Mouse (Mus musculus): ENCODE data around the gene Bend6.
"Not testable (repeated sequence)": the region's sequence is repeated elsewhere in the genome, so short reads cannot be mapped to it uniquely, and the experiment has no call there.

Gene Bend6

DNA sequence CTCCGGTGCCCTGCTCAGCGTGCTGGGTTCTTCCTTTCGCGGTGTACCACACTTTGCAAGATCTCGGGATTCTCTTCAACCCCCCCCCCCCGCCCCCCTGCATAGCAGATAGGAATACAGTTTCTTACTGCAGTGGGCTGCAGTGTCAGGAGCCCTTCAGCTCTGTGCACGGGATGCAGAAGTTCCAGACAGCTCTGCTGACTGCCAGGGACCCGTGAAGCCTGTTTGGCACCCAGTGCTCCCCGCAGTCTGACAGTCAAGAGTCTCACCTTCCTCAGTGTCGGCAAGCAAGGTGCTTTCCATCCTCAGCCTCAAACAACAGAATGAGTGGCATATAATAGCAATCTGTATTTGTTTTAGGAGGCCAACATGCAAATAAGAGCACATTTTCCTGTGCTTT lies 1.4 kb downstream of the Bend6 start:
- no peak for DNase-seq

DNA sequence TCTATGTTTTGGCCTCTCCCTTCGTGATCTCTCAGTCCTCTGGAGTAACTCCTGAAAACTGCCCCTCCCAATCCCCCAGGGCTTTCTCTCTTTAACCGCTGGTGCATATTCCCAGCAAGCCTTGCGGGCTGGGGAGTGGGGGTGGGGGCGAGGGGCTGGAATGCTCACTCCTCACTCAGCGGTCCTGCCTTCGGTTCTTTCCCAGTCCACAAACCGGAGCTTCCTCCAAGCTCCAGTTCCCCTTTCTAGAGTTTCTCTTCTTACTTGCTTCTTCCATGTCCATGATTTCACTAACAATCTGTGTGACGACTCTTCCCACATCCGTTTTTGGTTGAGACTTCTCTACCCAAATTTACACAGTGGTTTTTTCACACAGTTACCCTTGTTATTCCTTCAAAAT lies 4.0 kb downstream of the Bend6 start:
- DNase-seq = peak in 1 of 2 experiments; percentile 19

DNA sequence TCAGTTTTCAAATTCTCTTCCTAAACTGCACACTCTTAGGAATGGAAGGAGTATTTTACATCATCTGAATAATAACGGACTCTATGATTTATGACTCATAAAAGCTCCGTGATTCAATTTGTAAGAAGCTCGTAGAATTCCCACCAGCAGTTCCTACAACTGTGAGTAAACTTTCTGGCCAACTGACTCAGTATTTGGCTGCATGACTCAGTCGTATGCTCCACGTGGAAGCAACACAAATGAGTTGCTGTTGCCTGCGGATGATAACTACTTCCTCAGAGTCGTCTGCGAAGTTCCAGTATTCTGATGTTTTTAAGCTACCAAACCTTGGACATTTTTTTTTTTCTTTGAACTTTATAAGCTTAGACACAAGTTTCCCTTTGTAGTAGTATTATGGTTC lies 7.4 kb downstream of the Bend6 start:
- DNase-seq = no peak

DNA sequence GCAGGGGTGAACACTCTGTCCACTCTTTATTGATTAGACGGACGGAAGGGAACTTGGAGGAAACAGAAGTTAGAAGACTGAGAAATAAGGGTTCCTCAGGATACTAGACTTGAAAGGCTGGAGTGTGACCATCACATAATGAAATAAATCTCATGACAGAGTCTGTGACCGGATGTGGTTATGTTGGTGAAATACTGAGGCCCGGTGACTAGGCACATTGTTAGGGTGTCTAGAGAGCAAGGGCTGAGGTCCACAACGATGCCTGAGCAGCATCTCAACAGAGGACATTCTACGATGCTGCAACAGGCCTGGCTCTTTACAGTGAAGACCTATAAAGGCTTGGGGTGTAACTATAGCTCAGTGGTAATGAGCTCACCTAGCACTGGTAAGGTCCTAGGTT lies 9.2 kb downstream of the Bend6 start:
- DNase-seq = peak in 1 of 2 experiments; percentile 31

DNA sequence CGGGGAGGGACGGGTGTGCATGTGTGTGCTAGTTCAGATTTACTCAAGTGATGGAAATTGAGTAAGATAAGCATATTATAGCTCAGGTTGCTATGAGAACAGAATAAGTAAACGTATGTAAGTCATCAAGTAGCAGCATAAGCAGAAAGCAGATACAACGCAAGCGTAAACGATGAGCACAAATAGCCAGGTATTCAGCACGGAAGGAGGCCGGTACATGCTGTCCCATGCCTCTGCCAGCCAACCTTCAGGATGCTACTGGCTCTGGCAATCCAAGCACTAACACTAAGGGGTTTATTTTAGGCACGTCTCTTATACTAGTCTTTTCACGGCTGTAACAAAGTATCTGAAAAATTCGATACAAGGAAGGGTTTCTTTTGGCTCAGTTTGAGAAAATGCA lies 10.2 kb downstream of the Bend6 start:
- DNase-seq = no peak

DNA sequence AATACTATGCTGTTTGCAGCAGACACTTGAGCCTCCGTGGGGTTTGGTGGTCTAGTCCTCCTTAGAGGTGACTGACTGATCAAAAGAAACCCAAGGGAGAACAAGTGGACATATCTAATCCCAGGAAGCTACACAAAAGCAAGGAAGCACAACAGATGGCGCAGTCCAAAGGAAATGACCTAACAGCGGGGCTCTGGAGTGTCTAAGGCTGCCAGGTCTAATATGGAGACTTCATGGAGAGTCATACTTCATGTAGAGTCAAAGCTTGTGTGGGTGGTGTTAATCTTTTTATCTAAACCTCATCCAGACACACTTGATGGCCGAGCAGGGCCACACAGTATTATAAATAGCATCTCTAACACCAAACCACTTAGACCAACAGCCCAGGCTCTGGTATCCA lies 10.9 kb downstream of the Bend6 start:
- DNase-seq = no peak

DNA sequence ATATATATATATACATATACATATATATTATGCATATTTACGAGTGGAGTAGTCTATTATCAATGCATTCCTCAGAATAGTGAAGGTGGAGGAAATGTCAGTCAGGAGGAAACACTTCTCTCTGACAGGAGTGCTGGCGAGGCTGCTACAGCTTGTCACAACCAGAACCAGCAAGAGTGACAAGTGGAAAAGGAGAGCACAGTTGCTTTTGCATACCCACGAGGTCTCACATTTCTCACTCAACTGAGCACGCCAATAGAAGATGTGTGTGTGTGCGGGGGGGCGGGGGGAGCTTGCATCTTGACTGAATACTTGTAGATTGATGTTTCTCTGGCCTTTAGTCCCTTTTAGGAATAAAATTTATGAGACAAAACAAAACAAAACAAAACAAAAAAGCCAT lies 11.5 kb downstream of the Bend6 start:
- DNase-seq = no peak

DNA sequence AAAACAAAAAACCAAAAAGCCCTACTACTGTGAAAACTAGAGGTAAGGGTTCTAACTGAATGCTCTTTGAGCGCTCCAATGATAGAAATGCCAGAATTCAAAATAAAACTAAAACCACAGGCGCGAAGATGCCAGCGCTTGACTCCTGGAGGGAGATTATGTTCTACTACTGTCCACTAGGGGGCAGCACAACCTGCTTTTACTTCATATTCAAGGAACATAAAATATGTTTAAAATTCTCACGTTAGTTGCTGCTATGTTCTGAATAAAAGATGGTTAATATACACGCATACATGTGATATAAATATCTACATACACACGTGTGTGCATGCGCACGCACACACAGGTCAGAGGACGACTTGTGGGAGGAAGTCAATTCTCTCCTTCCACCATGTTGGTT lies 14.8 kb downstream of the Bend6 start:
- DNase-seq = peak in 1 of 2 experiments; percentile 57

DNA sequence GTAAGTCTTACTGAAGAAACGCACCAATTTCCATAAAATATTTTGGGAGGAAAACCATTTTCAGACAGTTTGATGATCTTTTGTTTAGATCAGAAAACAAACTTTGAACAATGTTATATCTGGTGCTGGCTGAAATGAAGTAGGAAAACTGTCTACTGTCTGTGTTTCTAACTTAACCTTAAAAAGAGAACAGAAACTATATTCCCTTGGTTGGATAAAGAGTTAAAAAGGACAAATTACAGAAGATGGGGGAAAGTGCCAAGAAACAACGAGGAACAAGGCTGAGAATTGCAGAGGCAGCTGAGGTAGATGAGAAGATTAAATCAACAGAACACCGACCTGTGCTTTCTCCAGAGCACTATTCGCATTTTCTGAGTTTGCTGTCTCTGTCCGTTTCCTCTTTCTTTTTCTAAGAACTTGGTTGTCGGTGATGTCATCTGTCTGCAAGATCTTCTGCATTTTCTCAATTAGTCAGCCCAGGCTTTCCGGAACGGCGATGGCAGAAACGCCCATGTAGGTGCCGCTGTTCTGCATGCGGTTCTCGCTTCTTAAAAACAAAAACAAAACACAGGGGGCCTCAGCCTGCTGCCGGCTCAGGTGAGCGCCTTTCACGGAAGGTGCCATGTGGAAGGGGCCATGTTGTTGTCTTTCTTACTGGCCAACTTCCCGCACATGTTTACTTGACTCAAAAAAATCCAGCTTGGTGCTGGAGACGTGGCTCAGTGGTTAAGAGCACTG lies 24.3 kb downstream of the Bend6 start:
- DNase-seq = peak; percentile 35 to 55

DNA sequence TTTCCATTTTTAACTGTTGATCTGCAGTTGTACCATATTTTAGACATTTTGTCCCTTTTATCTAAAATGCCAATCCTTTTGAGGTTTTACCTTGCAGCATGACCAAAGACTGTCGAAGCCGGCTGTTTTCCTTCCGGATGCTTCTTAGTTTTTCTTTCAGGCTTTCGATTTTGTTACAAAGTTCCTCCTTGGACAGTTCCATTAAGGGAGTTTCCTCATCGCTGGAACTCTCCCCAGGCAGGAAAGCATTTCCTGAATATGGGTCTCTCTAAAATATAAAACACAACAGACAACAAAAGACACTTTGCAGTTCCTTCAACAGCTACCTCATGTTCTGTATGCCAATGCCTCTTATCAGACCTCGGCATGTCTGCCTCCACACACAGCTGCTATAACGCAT lies 29.4 kb downstream of the Bend6 start:
- DNase-seq = no peak

DNA sequence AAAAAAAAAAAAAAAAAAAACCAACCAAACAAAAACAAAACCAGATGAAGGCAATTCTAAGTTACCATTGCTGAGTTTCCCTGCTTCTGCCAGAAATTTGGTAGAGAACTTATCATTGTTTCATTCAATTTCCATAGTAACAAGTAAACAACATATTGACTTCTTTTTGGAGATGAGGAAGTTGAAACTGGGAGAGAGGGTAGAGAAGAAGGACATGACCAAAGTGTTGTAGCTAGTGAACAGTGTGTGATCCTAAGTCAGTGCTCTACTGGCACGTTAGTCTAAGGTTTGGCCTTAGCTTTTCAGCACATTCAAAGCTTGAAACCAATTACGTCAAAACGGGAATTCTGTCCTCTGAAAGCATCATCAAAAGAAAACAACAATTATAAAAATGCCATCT lies 31.2 kb downstream of the Bend6 start:
- no peak for DNase-seq

DNA sequence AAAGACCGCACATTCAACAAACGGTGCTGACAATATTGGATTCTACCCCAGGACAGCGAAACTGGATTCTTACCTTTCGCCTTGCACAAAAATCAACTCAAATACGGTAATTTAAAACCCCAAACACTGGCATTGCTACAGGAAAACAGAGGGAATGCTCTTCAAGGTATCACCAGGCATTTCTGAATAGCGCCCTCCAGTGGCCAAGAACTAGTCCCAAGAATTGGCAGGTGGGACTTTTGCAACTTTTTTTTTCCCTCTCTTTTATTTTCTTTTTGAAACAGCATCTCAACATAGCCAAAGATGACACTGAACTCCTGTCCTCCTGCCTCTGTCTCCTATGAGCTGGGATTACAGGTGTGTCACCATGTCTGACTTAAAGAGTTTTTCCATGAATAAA lies 31.9 kb downstream of the Bend6 start:
- DNase-seq = peak in 1 of 2 experiments; percentile 14

DNA sequence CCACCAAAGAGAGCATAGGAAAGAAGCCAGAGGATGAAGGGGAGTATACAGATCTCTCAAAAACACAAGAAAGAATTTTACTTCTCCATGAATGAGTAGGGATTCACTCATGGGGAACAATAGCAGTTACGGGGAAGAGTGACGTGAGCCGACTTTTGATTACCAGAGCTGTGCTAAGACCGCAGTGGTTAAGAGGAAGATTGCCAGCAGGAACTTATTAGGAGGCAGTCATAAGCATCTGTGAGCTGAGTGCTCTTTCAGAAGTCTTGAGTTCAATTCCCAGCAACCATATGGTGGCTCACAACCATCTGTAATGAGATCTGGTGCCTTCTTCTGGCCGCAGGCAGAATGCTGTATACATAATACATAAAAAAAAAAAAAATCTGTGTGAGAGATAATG lies 34.1 kb downstream of the Bend6 start:
- no peak for DNase-seq

DNA sequence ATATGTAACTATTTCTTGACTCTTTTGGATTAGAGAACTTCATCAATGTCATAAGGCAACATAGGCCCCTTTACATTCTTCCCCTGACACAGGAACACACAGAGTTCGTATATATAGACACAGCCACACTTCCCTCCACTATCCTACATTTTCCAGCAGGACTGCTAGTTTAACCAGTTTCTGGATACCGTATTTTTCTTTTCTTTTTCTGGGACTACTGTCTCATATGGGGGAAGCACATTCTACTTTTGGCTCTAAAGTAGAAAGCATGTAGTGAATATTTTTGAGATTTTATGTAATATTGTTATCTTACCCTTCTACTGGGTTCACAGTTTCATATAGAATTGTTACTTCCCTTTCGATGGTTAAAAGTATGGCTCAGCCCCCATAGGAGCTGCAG lies 38.2 kb downstream of the Bend6 start:
- DNase-seq = no peak

DNA sequence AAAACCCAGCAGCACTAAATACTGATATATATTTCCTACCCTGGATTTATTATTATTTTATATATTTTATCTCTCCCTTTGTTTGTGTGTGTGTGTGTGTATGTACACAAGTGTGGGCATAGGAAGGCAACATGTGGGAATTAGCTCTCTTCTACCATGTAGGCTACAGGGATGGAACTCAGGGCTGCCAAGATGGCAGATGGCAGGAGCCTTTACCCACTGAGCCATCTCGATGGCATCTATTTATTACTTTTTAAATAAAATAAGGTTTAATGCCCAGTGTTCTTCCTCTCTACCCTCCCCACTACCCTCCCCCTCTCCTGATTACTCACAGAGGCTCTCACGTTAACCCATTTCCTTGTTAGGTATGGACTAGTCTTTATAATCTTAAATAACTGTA lies 38.6 kb downstream of the Bend6 start:
- no peak for DNase-seq

DNA sequence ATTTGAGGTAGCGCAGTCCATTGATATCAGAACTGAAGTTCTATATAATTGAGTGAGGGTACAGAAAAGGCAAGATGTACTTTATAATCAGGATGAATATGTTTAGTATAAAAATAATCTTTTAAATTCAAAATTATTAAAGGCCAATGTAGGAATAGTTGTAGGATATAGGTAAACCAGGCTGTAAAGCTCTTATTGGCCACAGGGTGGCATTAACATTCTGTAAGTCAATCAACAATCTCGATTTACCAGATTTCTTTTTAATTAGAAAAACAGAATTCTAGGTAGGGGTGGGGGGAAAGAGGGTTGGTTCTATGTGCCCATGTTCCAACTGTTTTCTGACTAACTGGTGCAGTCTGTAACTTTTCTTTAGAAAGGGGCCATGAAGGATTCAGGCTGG lies 60.8 kb downstream of the Bend6 start:
- DNase-seq = no peak

DNA sequence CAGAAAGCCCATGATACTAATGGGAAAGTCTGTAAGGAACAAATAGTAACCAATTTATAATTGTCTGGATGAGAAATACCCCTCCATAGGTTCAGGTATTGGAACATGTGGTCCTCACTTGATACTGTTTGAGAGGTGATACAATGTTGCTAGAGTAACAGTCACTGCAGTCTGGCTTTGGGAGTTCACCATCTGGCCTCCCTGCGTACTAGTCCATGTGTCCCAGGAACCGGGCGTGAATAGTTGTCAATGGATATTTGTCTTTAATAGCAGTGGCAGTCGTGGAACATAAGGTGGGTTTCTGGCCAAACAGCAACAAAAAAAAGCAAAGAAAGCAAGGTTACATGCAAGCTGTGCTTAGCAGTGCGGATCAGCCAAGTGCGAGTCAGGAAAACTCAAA lies 63.8 kb downstream of the Bend6 start:
- no peak for DNase-seq

DNA sequence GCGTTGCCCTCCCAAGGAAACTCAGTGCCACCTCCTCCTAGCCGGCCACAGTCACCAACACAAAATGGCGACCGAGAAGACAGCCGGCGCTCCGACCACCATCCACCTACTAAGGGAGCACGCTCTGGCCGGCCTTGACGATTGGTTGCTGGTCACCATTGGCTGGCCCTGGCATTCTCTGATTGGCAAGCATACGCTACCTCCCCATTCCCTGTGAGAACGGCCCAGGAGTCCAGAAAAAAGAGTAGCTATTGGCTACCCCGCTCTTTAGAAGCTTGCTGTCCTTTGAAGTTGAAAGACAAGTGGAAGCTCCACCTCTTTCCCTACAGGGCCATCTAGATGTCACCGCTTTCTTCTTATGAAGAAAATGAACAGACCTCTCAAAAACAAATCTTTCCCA lies 68.7 kb downstream of the Bend6 start:
- DNase-seq = not testable (repeated sequence)

DNA sequence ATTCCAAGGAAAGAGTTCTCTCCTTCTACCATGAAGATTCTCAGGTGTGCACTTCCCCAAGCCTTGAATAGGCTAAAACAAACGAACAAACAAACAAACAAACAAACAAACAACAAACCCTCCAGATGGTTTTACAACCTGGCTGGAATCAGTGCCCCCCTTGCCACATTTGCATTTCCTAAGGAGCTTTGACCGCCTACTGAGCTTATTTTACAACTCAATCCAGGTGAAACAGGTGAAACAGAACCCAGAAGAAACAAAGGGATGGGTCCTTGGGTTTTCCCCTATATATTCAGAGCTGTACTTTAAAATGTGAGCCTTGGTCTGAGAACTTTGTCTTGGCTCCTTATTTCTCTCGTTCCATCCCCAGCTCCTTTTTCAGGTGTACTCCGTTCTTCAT lies 77.0 kb downstream of the Bend6 start:
- no peak for DNase-seq

DNA sequence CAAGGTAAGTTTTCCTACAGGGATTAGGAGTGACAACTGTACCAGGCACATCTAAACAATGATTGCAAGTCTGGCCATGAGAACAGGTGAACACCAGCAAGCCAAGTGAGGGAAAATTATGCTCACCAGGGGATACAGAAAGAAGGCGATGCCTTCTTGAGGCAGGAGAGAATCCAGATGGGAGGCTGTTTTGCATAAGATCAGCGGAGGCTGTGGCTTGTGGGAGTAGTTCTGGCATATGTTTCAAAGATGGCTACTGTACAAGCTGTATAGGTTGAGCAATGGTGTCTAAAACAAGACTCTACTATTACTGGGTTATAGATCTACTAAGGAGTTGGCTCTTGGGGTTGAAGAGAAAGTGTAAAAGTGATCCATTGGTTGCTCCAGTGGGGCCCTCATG lies 89.7 kb downstream of the Bend6 start:
- DNase-seq = no peak

DNA sequence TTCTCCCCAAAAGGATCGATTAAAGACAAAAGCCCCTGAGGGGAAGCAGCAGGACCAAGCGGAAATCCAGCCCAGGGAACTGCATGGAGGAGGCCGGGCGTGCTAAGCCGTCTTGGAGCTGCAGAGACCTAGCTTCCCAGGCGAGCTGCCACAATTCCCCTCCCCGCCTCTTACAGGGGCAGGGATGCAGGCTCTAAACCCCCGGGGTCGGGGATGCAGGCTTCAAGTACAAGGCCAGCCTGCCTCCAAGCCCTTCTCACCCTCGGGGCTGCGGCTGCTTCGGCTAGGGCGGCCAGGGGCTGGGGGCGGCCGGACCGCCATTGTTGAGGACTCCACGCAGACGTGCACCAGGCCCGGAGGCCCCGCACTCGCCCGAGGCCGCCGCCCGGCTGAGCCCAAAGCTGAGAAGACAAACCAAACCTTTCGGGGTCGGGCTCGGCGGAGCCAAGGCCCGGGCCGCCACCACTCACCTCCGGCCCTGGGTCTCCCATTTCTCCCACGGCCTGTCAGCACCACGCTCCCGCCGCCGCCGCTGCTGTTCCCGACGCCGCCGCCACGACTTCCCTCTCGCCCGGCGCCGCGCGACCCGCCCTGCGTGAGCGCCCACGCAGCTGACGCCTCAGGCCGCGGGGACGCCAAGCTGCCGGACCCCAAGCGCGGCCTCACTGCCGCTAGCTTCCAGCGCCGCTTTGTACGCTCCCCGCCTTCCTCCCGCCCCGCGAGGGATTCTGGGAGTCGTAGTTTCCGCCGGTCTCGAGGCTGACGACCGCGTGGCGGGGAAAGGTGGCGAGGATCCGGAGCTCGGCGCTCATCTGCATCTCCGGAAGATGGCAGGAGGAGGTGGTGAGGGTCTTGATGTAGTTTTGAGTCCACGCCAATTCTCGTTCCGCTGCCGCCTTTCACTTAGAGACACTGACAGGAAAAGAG lies 93.5 kb downstream of the Bend6 start, which contains the start of gene Zfp451:
Gene Zfp451, minus strand, starts transcription at position 728 of the 927 bp plus-strand sequence.
- DNase-seq = peak; percentile 94 to 95

DNA sequence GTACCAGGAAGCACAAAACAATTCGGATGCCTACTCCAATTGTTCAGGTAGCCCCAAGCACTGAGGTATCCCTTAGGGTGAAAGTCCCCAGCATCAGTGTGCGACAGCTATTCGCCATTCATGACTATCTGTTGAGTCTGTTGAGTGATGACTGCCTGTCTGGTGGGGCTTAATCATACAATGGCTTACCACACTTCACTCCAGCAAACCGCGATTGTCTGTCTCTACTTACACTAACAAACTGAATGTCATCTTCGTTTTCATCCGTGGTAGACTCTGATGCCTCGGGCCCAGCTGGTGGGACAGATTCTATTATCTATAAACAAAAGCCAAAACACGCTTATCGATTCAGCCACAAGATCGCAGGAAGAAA lies 94.1 kb downstream of the Bend6 start:
- no peak for DNase-seq

DNA sequence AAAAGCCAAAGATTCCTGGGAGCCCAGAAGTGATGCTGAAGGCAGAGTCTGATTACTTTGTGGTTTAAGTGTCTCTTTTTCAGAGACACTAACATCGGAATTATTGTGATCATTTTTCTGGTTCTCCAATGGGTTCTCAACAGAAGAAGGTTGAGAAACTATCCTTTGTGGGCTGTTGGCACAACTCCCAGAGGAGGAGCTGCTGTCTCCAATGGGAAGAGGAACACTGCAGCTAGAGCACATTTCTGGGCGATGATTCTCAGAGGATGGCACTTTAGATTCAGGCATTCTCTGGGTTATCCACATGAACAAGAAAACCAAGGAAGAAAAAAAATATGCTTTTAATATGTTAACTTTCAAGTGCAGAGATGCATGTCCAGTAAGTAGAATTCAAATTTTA lies 104.3 kb downstream of the Bend6 start:
- no peak for DNase-seq

All from lung, postnatal 4 days (tissue).